Mouse (Mus musculus) embryonic facial prominence, embryonic 10.5 days (tissue): ENCODE results near the gene Rgl2. TPM values are rescaled to one million over a fixed set of nuclear protein-coding genes. Genes with fewer than 3 reads are reported as not detected.
"Not testable (repeated sequence)": the region's sequence is repeated elsewhere in the genome, so short reads cannot be mapped to it uniquely, and the experiment has no call there.

Experiments
- DNase-seq: peaks from one replicate; pipeline ENCODE4 v3.0.0-alpha.2; 2017; ENCODE audit warnings: low spot score
- H3K27ac ChIP-seq: fragments of 300-500 bp; sonication (generic); replicated peaks from 2 replicates; pipeline ENCODE4 v1.5.1; 2016; ENCODE audit warnings: mild to moderate bottlenecking
- H3K27me3 ChIP-seq: fragments of 300-500 bp; sonication (generic); replicated peaks from 2 replicates; pipeline ENCODE4 v1.6.1; 2016; ENCODE audit warnings: low read depth, mild to moderate bottlenecking; ENCODE audit not compliant: poor library complexity, severe bottlenecking
- H3K36me3 ChIP-seq: fragments of 300-500 bp; sonication (generic); replicated peaks from 2 replicates; pipeline ENCODE4 v1.6.1; 2016; ENCODE audit warnings: mild to moderate bottlenecking, moderate library complexity
- H3K4me1 ChIP-seq: fragments of 300-500 bp; sonication (generic); 2 replicates; pipeline ENCODE4 v1.6.1; 2016
- H3K4me3 ChIP-seq: fragments of 300-500 bp; sonication (generic); 2 replicates; pipeline ENCODE4 v1.5.1; 2016; ENCODE audit warnings: mild to moderate bottlenecking, moderate library complexity
- H3K9me3 ChIP-seq: fragments of 300-500 bp; sonication (generic); 2 replicates; pipeline ENCODE4 v1.6.1; 2016; ENCODE audit warnings: mild to moderate bottlenecking
- WGBS: fragments of 180-500 bp; shearing (Covaris S2); methylation state at CpG from one replicate; pipeline ENCODE4 v1.1.7; 2016; 5-methylcytosine and 5-hydroxymethylcytosine counted together
- polyA plus RNA-seq: library from polyadenylated mRNA; unstranded; fragments of >200 nt; fragmentation: Nextera tagmentation; extraction: Ambion mirVana; gene quantifications from 2 replicates; pipeline ENCODE4 v1.2.1, GENCODE M21; 2016

The Rgl2 gene
- 40.2 and 41.0 TPM in 2 replicates for polyA plus RNA-seq

DNA sequence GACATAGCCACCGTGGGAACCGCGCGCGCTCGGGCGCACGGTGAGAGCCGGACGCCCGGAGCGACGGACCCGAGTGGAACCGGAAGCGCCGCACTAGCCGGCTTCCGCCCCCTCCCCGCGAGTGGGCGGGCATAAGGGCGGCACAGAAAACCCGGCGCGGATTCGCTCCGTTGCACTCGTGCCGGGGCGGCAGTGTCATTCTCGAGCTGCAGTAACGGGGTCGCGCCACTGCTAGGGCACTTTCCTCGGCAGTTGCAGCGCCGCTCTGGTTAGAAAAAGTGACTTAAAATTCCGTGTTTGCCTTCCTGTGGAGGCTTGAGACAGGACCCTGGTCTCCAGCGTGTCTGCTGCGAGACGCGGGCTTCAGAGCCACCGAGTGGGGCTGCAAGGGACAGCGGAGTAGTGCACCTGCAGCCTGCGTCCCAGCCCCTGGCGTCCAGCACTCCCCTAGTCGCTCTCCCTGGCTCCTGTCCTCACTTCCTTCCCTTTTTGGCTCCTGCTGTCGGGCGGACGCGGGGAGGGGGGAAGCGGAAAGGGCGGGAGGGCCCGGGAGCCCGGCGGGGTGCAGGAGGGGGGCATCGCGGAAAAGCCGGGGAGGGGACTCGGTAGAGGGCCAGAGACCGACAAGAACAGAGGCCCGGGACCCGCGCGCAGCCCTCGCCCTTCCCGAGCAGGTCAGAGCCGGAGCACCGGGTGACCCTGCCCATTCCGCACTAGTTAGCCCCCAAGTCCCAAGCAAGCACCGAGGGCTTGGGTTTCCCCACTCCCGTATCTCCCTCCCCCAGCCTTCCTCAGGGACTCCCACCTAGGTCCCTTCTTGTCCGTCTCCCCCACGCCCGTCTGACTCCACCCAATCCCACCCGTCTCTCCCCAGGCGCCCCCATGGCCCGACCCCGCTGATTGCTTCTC is at the start of gene Rgl2:
Gene Rgl2 (plus strand): TSS at position 173 of the 909 bp plus-strand sequence.
- Histone ChIP-seq H3K9me3 (no peaks in the 10 kb centered on the region), H3K4me1 (peaks cover 49% of the 10 kb centered on the region), H3K36me3 (peaks cover 53% of the 10 kb centered on the region), H3K4me3 (peak within 1 kb of the TSS; percentile 91), H3K27ac (peak within 1 kb of the TSS; percentile 90), H3K27me3 (peaks cover 3% of the 10 kb centered on the region; the same call in 1 of the 2 replicates)
- DNase-seq: peak; percentile 96
- under 1% methylated on average over 80 of the region's 80 CpGs for WGBS

DNA sequence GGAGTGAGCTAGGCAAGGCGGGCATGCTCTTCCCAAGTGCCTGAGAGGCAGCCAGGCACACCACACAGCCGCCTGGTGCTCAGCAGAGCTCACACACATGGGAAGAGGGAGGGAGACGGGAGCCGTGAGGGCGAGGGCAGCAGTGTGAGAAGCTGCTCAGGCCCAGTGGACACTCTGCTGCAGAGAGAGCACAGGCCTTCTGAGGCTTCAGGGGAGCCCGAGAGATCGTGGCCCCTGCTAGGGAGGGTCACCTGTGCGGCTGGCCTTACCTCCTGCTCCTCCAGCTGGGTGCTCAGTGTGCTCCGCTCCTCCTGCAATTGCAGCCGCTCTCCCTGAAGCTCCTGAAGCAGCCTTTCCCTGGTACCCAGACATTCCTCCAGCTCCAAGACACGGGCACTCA is 45.0 kb upstream of the Rgl2 start:
- not testable (repeated sequence) for DNase-seq, H3K4me3 ChIP-seq, H3K27ac ChIP-seq, H3K9me3 ChIP-seq, H3K27me3 ChIP-seq
- Histone ChIP-seq H3K4me1 (peaks cover 18% of the 10 kb centered on the region), H3K36me3 (peaks cover 76% of the 10 kb centered on the region)
- WGBS: 90% methylated on average over 11 of the region's 11 CpGs

DNA sequence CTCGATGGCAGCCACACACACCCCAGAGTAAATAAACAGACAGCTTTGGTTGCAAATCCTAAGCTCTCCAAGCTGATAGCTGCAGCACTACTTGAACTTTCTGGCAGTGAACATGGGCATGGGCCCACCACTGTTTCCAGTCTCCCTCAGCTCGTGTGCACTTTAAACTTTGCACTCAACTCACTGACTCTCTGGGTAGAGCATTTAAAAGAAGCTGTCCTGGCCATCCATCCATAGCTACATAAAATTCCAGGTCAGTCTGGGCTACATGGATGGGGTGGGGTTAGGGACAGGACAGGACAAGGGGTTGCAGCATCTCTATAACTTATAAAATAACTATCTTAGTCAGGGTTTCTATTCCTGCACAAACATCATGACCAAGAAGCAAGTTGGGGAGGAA is 41.5 kb upstream of the Rgl2 start:
- H3K27me3 ChIP-seq, DNase-seq, H3K9me3 ChIP-seq, H3K27ac ChIP-seq: not testable (repeated sequence)
- H3K4me3 ChIP-seq: peak overlapping the region; percentile 68; the same call in 1 of the 2 replicates
- WGBS: 82% methylated on average over 2 of the region's 2 CpGs
- H3K36me3 ChIP-seq: peaks cover 43% of the 10 kb centered on the region
- peaks cover 19% of the 10 kb centered on the region for H3K4me1 ChIP-seq

DNA sequence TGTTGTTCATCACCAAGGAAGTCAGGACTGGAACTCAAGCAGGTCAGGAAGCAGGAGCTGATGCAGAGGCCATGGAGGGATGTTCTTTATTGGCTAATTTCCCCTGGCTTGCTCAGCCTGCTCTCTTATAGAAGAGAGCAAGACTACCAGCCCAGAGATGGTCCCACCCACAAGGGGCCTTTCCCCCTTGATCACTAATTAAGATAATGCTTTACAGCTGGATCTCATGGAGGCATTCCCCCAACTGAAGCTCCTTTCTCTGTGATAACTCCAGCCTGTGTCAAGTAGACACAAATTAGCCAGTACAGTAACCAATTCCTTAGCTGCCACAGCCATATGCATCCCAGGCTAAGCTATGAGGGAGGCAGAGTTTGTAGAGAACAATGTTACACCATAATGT is 41.1 kb upstream of the Rgl2 start:
- H3K27me3 ChIP-seq, H3K9me3 ChIP-seq, H3K27ac ChIP-seq: not testable (repeated sequence)
- Histone ChIP-seq H3K4me3 (peak overlapping the region; percentile 68), H3K36me3 (peaks cover 38% of the 10 kb centered on the region), H3K4me1 (peaks cover 19% of the 10 kb centered on the region)
- peak; percentile 44 for DNase-seq

DNA sequence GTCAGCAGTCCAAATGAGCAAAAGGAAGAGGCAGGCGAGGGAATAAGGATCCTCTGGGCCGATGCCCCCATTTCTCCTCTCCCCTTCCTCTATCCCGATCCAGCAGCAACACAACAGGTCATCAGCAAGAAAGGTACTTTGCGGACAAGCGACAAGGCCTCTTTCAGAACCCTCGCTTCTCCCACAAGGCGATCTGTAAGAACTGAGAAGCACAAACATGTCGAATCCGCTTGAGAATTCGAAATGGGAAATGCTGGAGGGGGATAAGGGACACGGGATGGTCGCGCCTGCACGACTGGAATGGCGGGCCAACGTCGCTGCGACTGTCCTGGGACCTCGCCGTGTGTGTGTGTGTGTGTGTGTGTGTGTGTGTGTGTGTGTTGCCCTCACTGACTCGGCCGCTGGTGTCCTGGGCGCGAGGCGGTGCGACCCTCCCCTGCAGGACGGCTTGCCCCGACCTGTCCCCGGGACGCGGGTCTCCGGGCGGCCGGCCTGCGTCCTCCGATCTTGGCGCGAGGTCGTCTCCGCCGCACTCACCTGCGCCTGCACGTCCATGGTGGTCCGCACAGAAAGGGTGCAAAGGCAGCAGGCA is 39.3 kb upstream of the Rgl2 start:
- DNase-seq, H3K27me3 ChIP-seq, H3K9me3 ChIP-seq: not testable (repeated sequence)
- Histone ChIP-seq H3K36me3 (peaks cover 21% of the 10 kb centered on the region), H3K4me3 (peak overlapping the region; percentile 68), H3K27ac (peak overlapping the region; percentile 90), H3K4me1 (peaks cover 19% of the 10 kb centered on the region)
- under 1% methylated on average over 44 of the region's 44 CpGs for WGBS

DNA sequence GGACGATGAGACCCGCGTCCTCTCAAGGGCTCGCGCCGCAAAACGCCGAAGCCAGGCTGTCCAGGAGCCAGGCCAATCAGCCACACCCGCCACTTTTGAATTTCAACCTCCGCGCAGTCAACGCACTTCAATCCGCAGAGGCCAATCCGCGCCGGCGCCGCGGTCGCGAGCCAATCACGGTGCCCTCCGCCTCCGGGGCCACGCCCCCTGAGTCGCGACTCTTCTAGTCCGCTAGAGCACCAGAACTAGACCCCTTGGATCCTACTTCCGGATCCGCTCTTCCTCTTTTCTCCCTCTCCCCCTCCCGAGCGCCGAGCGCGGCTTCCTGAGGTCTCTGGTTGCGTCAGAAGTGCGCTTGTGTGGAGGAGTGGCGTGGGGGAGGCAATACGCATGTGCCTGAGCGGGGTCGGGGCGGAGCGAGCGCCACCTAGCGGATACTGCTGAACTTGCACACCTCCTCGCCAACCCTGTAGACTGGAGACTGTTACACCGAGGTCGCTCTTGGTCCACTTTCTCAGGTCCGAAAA is 38.7 kb upstream of the Rgl2 start, which contains the start of gene Kifc1:
Gene Kifc1 (minus strand): TSS at position 129 of the 527 bp plus-strand sequence.
- H3K36me3 ChIP-seq: peaks cover 15% of the 10 kb centered on the region
- H3K4me1 ChIP-seq: peaks cover 19% of the 10 kb centered on the region
- peak within 1 kb of the TSS; percentile 68 for H3K4me3 ChIP-seq
- H3K27ac ChIP-seq: peak within 1 kb of the TSS; percentile 90
- DNase-seq: peak; percentile 100
- no peaks in the 10 kb centered on the region for H3K9me3 ChIP-seq
- 0 out of 2 replicates have a peak, but pooled peaks cover 4% of the 10 kb centered on the region for H3K27me3 ChIP-seq
- WGBS: under 1% methylated on average over 49 of the region's 49 CpGs

- Histone ChIP-seq H3K9me3 (no peaks in the 10 kb centered on the region), H3K27ac (no peak overlapping the region), H3K36me3 (peaks cover 8% of the 10 kb centered on the region), H3K4me1 (peaks cover 19% of the 10 kb centered on the region), H3K27me3 (0 out of 2 replicates have a peak, but pooled peaks cover 4% of the 10 kb centered on the region), H3K4me3 (no peak overlapping the region)
- WGBS: 70% methylated on average over 2 of the region's 2 CpGs
- no peak for DNase-seq
Observed at GRCm38 (mm10) chr17:33891357-33891756, 38.0 kb upstream of the Rgl2 start.

- H3K4me1 ChIP-seq: peaks cover 19% of the 10 kb centered on the region
- not testable (repeated sequence) for H3K36me3 ChIP-seq, H3K27ac ChIP-seq, DNase-seq, H3K9me3 ChIP-seq, H3K27me3 ChIP-seq, H3K4me3 ChIP-seq
- WGBS: 69% methylated on average over 6 of the region's 6 CpGs
Observed at GRCm38 (mm10) chr17:33891892-33892291, 37.5 kb upstream of the Rgl2 start.

DNA sequence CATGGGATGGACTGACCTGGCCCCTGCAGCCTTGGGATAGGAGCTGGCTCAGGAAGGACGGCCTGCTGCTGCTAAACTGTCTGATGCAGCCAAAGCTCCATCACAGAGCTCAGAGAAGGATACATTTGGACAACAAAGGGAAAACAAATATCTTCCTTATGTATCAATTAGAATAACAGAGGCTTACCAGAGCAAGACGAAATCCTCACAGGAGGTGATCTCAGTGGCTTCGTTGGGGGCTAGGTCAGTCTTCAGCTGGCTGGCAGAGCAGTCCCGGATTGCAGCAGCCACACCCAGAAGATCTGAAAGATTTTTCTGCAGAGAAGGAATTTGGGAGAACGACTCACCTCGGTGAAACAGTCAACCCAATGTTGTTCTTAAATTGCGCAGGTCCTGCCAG is 36.9 kb upstream of the Rgl2 start:
- Histone ChIP-seq H3K36me3 (no peaks in the 10 kb centered on the region), H3K27me3 (0 out of 2 replicates have a peak, but pooled peaks cover 4% of the 10 kb centered on the region), H3K4me3 (peak overlapping the region; percentile 1; the same call in 1 of the 2 replicates), H3K9me3 (no peaks in the 10 kb centered on the region), H3K4me1 (peaks cover 19% of the 10 kb centered on the region), H3K27ac (no peak overlapping the region)
- no peak for DNase-seq
- 19% methylated on average over 7 of the region's 7 CpGs for WGBS

DNA sequence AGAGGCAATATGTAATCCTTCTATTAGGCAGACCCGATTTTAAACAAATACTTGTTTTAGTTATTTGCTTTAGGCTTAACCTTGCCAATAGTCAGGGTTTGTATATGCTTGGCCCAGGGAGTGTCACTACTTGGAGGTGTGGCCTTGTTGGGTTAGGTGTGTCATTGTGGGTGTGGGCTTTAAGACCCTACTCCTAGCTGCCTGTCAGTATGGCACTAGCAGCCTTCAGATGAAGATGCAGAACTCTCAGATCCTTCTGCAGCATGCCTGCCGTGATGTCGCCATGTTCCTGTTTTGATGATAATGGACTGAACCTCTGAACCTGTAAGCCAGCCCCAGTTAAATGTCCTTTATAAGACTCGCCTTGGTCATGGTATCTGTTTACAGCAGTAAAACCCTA is 36.3 kb upstream of the Rgl2 start:
- DNase-seq, H3K9me3 ChIP-seq, H3K27me3 ChIP-seq, H3K27ac ChIP-seq, H3K4me3 ChIP-seq, H3K36me3 ChIP-seq: not testable (repeated sequence)
- 80% methylated on average over 4 of the region's 4 CpGs for WGBS
- H3K4me1 ChIP-seq: peaks cover 14% of the 10 kb centered on the region

GRCm38 (mm10) chr17:33897114-33897794 is 32.1 kb upstream of the Rgl2 start:
- Histone ChIP-seq H3K4me1 (no peaks in the 10 kb centered on the region), H3K4me3 (no peak overlapping the region), H3K36me3 (no peaks in the 10 kb centered on the region), H3K27ac (no peak overlapping the region), H3K9me3 (no peaks in the 10 kb centered on the region), H3K27me3 (0 out of 2 replicates have a peak, but pooled peaks cover 4% of the 10 kb centered on the region)
- DNase-seq: peak; percentile 52
- 40% methylated on average over 6 of the region's 6 CpGs for WGBS

DNA sequence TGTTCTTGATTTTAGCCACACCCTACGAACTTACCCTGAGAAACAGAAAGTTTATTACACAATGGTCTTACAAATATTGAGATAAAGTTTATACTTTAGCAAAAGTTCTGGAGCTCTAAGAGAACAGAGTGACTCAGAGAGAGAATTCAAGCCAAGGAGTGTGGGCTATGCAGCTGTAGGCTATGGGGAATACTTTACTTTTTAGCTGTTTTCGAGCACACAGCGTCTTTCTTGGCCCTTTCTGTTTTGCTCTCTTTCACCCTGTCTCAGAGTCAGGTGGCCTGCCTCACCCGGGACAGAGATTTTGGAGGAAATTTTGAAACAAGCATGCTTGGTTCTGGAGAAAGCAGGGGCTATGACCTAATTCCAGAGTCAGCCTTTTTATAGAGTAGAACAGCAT is 31.1 kb upstream of the Rgl2 start:
- not testable (repeated sequence) for H3K36me3 ChIP-seq, DNase-seq, H3K27ac ChIP-seq, H3K9me3 ChIP-seq, H3K4me1 ChIP-seq, H3K4me3 ChIP-seq, H3K27me3 ChIP-seq
- whole genome bisulfite sequencing: 87% methylated on average over 4 of the region's 4 CpGs
